Mouse (Mus musculus) midbrain, embryonic 10.5 days (tissue): ENCODE results near the gene Hba-x. TPM values are rescaled to one million over a fixed set of nuclear protein-coding genes. Genes with fewer than 3 reads are reported as not detected.

Experiments
- DNase-seq: peaks from one replicate; pipeline ENCODE4 v3.0.0-alpha.2; 2017; ENCODE audit warnings: low spot score
- H3K27ac ChIP-seq: fragments of 300-500 bp; sonication (generic); replicated peaks from 2 replicates; pipeline ENCODE4 v1.5.1; 2016; ENCODE audit warnings: mild to moderate bottlenecking
- H3K27me3 ChIP-seq: fragments of 300-500 bp; sonication (generic); 2 replicates; pipeline ENCODE4 v1.6.1; 2016; ENCODE audit warnings: low read depth, mild to moderate bottlenecking; ENCODE audit not compliant: poor library complexity, severe bottlenecking
- H3K36me3 ChIP-seq: fragments of 300-500 bp; sonication (generic); 2 replicates; pipeline ENCODE4 v1.6.1; 2016; ENCODE audit warnings: mild to moderate bottlenecking, moderate library complexity
- H3K4me1 ChIP-seq: fragments of 300-500 bp; sonication (generic); 2 replicates; pipeline ENCODE4 v1.6.1; 2016
- H3K4me3 ChIP-seq: fragments of 300-500 bp; sonication (generic); 2 replicates; pipeline ENCODE4 v1.5.1; 2016; ENCODE audit warnings: mild to moderate bottlenecking, moderate library complexity
- H3K9me3 ChIP-seq: fragments of 300-500 bp; sonication (generic); replicated peaks from 2 replicates; pipeline ENCODE4 v1.6.1; 2016; ENCODE audit warnings: mild to moderate bottlenecking
- WGBS: fragments of 180-500 bp; shearing (Covaris S2); methylation state at CpG from one replicate; pipeline ENCODE4 v1.1.7; 2016; 5-methylcytosine and 5-hydroxymethylcytosine counted together
- polyA plus RNA-seq: library from polyadenylated mRNA; unstranded; fragments of >200 nt; fragmentation: Nextera tagmentation; extraction: Ambion mirVana; gene quantifications from 2 replicates; pipeline ENCODE4 v1.2.1, GENCODE M21; 2016

The Hba-x gene
- polyA plus RNA-seq, 1 experiment from 2014 or later: 3,100 TPM

DNA sequence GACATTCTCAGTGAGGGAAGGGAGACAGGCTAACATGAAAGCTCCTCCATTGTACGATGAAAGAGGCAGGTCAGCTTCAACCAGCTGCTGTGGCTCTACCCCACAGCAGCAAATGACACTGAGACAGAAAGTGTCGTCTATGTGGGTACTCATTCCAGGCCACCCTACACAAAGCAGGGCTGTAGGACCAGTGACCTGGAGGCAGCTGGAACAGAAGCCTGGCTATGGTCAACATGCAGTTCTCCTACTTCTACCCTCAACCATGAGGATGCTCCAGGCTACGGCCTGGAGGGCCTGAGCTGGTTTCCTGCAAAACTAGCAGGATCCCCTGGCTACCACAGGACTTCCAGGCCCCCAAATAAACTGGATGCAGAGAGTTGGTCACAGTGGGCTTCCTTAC lies 19.6 kb upstream of the Hba-x start:
- H3K27ac ChIP-seq: peak overlapping the region; percentile 52; the same call in 1 of the 2 replicates
- WGBS: 90% methylated on average over 3 of the region's 3 CpGs
- no peak overlapping the region for H3K4me3 ChIP-seq
- DNase-seq: no peak
- H3K27me3 ChIP-seq: no peaks in the 10 kb centered on the region
- H3K36me3 ChIP-seq: peaks cover 76% of the 10 kb centered on the region
- H3K9me3 ChIP-seq: no peaks in the 10 kb centered on the region
- no peaks in the 10 kb centered on the region for H3K4me1 ChIP-seq

DNA sequence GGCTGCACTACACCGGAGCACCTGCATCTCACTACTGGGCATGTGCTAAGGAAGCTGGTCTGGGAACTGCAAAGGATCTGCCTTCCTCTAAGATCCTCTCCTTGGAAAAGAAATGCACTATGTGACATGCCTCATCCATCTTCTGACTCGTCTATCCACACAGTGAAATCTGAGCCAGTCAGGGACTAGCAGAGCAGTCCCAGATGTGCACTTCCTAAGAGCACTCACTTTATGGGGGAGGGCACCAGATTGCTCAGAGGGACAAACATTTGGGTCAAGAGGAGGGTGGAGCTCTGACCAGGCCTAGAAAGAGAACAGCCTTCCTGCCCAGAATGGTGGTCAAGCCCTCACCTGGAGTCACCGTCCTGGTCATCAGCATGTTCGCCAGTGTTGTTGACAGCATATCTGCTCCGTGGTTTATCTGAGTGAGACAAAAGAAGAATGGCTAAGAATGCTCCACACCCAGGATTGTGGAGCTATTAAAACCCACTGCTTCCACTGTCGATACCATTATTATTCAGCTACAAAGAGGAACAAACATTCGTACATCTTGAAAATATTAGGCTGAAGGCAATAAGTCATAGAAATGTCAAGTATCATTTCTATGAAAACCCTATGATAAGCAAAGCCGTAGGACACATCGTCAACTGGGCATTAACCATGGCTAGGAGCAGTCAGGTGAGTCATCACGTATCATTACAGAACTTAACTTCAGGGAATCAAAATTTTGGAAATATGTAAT lies 13.4 kb upstream of the Hba-x start:
- DNase-seq: no peak

DNA sequence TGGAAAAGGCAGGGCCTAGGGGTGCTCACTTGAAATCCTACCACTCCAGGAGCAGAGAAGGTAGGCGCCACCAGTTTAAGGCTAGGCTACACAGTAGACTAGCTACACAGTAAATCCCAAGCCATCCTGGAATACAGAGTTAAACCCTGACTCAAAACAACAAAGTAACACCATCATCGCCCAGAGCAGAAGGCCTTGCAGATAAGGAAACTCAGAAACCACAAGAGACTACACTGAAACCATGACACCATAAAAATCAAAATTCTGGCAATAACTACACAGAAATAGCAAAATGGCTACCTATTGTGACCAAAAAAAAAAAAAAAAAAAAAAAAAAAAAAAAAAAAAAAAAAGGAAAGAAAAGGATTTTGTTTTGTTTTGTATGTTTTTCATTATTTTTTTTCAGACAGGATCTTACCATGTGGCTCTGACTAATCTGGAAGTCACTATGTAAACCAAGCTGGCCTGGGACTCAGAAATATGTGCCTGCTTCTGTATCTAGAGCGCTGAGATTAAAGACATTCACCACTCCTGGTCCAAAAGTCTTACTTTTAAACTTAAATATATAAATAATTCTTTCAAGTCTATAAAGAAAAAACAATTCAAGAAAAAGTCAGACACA lies 11.0 kb upstream of the Hba-x start:
- Histone ChIP-seq H3K9me3 (no peaks in the 10 kb centered on the region), H3K36me3 (peaks cover 25% of the 10 kb centered on the region), H3K4me3 (no peak overlapping the region), H3K4me1 (peaks cover 21% of the 10 kb centered on the region), H3K27me3 (0 out of 2 replicates have a peak, but pooled peaks cover 5% of the 10 kb centered on the region), H3K27ac (no peak overlapping the region)
- 94% methylated on average over 3 of the region's 3 CpGs for WGBS
- no peak for DNase-seq

More for the DNA sequence above, 13.4 kb upstream of the Hba-x start:
- H3K9me3 ChIP-seq: no peaks in the 10 kb centered on the region
- H3K4me1 ChIP-seq: peaks cover 16% of the 10 kb centered on the region
- H3K27me3 ChIP-seq: no peaks in the 10 kb centered on the region
- 90% methylated on average over 10 of the region's 10 CpGs for WGBS
- H3K27ac ChIP-seq: no peak overlapping the region
- H3K36me3 ChIP-seq: peaks cover 42% of the 10 kb centered on the region
- no peak overlapping the region for H3K4me3 ChIP-seq

DNA sequence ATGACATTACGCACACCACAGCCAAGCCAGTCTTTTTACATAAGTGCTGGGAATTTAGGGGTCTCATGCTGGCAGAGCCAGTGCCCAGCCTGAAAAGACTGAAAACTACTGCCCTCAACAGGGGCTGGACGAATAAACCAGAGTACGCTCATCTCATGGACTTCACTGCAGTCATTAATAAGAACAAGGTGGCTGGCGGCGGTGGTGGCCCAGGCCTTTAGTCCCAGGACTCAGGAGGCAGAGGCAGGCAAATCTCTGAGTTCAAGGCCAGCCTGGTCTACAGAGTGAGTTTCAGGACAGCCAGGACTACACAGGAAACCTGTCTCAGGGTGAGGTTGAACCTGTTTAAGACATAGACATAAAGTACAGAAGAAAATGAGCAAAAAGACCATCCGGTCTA lies 10.0 kb upstream of the Hba-x start:
- Histone ChIP-seq H3K27me3 (0 out of 2 replicates have a peak, but pooled peaks cover 5% of the 10 kb centered on the region), H3K36me3 (peaks cover 15% of the 10 kb centered on the region), H3K27ac (0 out of 2 replicates have a peak overlapping the region, but pooled peaks have one; percentile 17), H3K9me3 (no peaks in the 10 kb centered on the region), H3K4me1 (peaks cover 21% of the 10 kb centered on the region), H3K4me3 (peak overlapping the region; percentile 14; the same call in 1 of the 2 replicates)
- DNase-seq: no peak
- WGBS: 95% methylated on average over 6 of the region's 6 CpGs

DNA sequence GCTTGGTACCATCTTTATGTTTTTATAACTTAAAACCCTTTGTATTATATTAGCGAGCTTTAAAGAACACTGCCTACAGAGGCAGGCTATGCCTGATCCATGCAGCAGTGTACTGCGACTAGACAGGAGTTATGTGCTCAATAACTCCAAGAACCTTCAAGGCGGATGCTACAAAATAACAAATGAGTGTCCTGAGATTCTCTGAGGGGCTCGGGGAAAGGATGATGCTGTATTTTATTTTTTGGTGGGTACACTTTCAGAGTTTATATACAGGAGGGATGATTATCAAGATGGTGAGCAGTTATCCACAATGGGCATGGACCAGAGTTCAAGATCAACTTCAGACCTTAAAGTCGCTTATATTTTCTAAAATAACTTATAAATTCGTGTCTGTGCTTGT lies 9.4 kb upstream of the Hba-x start:
- WGBS: 32% methylated on average over 6 of the region's 6 CpGs
- Histone ChIP-seq H3K4me3 (peak overlapping the region; percentile 78), H3K9me3 (no peaks in the 10 kb centered on the region), H3K27ac (peak overlapping the region; percentile 97), H3K36me3 (peaks cover 13% of the 10 kb centered on the region), H3K4me1 (peaks cover 21% of the 10 kb centered on the region), H3K27me3 (0 out of 2 replicates have a peak, but pooled peaks cover 9% of the 10 kb centered on the region)
- DNase-seq: no peak

DNA sequence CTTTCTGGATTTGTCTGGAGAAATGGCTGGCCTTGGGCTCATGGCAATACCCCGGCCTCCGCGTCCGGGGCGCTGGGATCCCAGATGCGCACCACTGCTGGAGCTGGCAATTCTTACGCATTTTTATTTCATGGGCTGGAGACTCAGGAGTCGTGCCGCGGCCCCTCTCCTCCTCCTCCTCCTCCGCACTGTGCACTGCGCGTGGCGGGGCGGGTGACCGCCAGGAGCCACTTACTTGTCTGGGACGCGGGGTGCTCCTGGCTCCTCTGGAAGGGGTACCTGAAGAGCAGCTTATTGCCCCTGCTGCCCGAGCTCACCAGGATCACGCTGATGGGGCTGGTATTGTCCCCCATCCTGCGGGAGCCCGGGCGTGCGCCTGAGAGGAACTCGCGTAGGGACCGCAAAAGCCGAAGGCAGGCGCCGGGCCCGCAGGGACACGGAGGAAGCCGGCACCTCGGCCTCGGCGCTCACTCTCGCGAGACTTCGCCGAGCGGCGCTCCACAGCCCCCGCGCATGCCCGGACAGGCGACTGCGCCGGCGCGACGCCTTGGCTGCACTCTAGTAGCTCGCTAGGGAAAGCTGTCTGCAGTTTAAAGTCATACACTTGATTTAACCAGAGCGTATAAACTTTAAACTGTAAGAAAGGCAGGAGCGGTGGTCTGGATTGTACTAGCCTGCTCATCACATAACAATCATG lies 8.9 kb upstream of the Hba-x start, which contains the start of gene Nprl3:
TSS of gene Nprl3 (minus strand) at position 520 of the 697 bp plus-strand sequence.
- Histone ChIP-seq H3K4me3 (peak within 1 kb of the TSS; percentile 78), H3K36me3 (peaks cover 8% of the 10 kb centered on the region), H3K9me3 (no peaks in the 10 kb centered on the region), H3K4me1 (peaks cover 21% of the 10 kb centered on the region), H3K27ac (peak within 1 kb of the TSS; percentile 97), H3K27me3 (0 out of 2 replicates have a peak, but pooled peaks cover 9% of the 10 kb centered on the region)
- peak; percentile 95 for DNase-seq
- WGBS: under 1% methylated on average over 54 of the region's 54 CpGs

DNA sequence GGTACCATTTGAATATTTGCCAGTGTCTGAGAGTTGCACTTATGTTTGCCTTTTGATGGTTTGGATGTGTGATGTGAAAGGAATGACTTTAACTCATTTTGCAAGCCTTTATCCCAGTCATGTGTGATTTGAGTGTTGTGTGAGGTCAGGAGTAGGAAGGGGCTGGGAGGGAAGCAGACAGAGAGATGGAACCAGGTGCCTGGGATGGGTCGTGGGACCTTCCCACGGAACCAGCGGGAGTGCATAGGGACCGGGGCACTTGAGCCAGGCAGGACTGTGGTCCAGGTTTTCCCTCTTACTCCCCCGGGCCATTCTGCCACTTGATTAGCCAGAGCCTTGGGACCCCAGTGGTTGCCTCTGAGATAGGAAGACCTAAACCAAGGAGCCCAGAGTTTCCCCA lies 8.2 kb upstream of the Hba-x start:
- H3K4me1 ChIP-seq: peaks cover 21% of the 10 kb centered on the region
- H3K4me3 ChIP-seq: peak overlapping the region; percentile 78
- H3K27me3 ChIP-seq: 0 out of 2 replicates have a peak, but pooled peaks cover 9% of the 10 kb centered on the region
- no peaks in the 10 kb centered on the region for H3K9me3 ChIP-seq
- no peak for DNase-seq
- 22% methylated on average over 5 of the region's 5 CpGs for WGBS
- H3K27ac ChIP-seq: peak overlapping the region; percentile 97
- H3K36me3 ChIP-seq: peaks cover 2% of the 10 kb centered on the region; the same call in 1 of the 2 replicates

DNA sequence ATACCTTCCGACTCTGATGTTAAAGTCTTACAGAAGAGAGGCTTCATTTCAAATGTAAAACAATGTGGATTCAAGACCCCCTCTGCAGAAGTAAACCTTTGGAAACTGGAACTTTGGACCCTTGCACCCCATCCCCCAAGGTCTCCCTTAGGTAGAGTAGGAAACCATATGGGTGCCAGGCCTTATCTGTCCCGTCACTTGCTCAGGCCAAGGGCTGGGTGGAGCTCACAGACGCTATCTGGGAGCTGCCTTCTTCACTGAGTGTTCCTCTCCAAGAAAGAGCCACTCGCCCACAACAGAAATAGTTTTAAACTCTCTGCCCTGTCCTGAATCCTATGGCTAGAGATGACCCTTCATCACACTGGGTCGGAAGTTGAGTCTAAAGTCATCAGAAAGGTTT lies 7.2 kb upstream of the Hba-x start:
- Histone ChIP-seq H3K9me3 (no peaks in the 10 kb centered on the region), H3K27me3 (0 out of 2 replicates have a peak, but pooled peaks cover 9% of the 10 kb centered on the region), H3K4me1 (peaks cover 21% of the 10 kb centered on the region), H3K4me3 (no peak overlapping the region), H3K36me3 (no peaks in the 10 kb centered on the region), H3K27ac (peak overlapping the region; percentile 97)
- 82% methylated on average over 5 of the region's 5 CpGs for whole genome bisulfite sequencing
- DNase-seq: no peak

DNA sequence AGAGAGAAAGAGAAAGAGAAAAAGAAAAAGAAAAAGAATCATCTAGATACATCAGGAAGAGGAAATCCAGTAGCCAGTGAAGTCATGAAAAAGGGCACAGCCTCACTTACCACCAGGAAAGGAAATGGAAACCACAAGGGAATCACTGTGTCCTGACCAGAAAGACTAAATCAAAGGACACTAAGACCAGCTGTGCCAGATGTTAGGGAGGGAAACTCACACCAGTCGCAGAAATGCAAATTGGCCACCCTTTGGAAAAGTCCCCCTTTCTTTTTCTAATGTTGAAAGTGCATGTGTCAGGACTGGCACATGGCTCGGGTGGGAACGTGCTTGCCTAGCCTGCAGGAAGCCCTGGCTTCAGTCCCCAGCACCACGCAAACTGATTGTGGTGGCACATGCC lies 5.0 kb upstream of the Hba-x start:
- no peak overlapping the region for H3K27ac ChIP-seq
- WGBS: 55% methylated on average over 4 of the region's 4 CpGs
- no peaks in the 10 kb centered on the region for H3K36me3 ChIP-seq
- peaks cover 17% of the 10 kb centered on the region for H3K4me1 ChIP-seq
- no peak for DNase-seq
- no peaks in the 10 kb centered on the region for H3K9me3 ChIP-seq
- H3K27me3 ChIP-seq: 0 out of 2 replicates have a peak, but pooled peaks cover 11% of the 10 kb centered on the region
- no peak overlapping the region for H3K4me3 ChIP-seq

DNA sequence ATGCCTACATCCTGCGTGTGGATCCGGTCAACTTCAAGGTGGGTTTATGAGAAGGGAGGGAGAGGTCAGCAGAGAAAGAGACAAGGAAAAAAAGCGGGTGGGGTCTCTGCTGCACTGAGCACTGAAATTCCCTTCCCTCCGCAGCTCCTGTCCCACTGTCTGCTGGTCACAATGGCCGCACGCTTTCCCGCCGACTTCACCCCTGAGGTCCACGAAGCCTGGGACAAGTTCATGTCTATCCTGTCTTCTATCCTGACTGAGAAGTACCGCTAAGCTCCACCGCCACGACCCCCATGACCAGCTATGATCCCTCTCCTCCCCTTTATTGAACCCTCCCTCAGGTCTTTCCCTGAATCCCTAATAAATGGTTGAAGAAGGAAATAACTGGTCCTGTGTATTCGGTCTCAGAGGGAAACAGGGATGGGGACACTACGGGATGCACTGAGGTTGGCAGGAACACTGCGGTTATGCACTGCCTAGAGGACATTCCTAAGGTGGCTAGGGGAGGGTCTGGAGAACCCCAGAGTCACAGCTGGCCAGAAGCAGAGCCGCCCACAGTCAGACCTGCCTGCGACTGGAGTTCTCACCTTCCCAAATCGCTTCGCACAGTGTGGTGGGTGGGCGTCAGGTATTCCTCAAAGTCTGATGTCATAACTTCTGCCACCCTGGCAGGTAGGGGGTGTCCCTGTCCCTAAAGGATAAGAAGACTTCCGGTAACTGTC lies 1.7 kb downstream of the Hba-x start:
- no peaks in the 10 kb centered on the region; the same call in 1 of the 2 replicates for H3K4me1 ChIP-seq
- no peak overlapping the region for H3K27ac ChIP-seq
- no peaks in the 10 kb centered on the region for H3K9me3 ChIP-seq
- DNase-seq: no peak
- WGBS: 72% methylated on average over 21 of the region's 21 CpGs
- H3K27me3 ChIP-seq: peaks cover 39% of the 10 kb centered on the region
- H3K36me3 ChIP-seq: no peaks in the 10 kb centered on the region
- H3K4me3 ChIP-seq: no peak overlapping the region

DNA sequence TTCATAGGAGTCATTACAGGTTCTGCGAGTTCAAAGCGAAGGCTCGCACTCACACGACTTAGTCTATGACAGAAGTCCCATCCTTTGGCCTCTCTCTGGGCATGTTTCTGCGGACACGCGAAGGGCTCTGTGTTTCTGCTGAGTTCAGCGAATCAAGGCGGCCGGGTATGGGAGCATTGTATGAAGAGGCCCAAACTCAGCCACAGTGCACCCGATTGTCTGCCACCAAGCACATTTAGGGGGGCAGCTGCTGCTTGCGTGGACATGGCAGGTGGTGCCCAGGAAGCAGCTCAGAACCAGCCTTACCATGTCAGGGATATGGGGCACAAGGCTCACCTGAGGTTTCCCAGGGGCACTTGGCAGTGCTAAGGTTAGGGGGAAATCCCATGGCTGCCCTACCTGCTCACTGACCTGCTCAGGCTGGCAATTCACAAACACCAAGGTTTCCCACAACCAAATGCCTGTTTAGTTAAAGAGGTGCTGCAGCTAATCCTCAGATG lies 2.3 kb downstream of the Hba-x start:
- Histone ChIP-seq H3K4me3 (no peak overlapping the region), H3K4me1 (no peaks in the 10 kb centered on the region; the same call in 1 of the 2 replicates), H3K27ac (no peak overlapping the region), H3K9me3 (no peaks in the 10 kb centered on the region), H3K27me3 (peaks cover 39% of the 10 kb centered on the region), H3K36me3 (no peaks in the 10 kb centered on the region)
- WGBS: 79% methylated on average over 12 of the region's 12 CpGs
- no peak for DNase-seq

DNA sequence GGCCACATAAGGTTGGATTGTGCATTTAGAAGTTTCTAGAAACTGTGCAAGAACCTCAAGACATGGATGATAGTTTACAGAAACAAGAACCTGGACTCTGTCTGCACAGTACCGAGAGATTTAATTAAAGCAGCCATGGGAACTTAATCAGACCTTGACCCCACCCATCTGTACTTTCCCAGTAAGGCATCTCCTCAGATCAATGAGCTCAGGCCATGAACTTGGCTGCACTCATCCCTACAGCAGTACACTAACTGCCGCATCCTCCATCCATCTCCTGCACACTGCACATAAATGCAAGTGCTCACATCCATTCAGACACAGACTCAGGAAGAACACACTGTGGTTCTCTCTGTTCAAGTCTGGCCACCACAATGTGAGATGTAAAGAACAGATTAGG lies 4.4 kb downstream of the Hba-x start:
- WGBS: 87% methylated on average over 2 of the region's 2 CpGs
- no peaks in the 10 kb centered on the region; the same call in 1 of the 2 replicates for H3K4me1 ChIP-seq

More for the DNA sequence above, 4.4 kb downstream of the Hba-x start:
- no peaks in the 10 kb centered on the region for H3K36me3 ChIP-seq
- H3K9me3 ChIP-seq: no peaks in the 10 kb centered on the region
- no peak overlapping the region for H3K27ac ChIP-seq
- no peak overlapping the region for H3K4me3 ChIP-seq
- DNase-seq: no peak
- H3K27me3 ChIP-seq: peaks cover 39% of the 10 kb centered on the region
